Mouse (Mus musculus) kidney, embryonic 14.5 days (tissue): ENCODE data around the gene Ninj2. TPM values are rescaled to one million over a fixed set of nuclear protein-coding genes. Genes with fewer than 3 reads are reported as not detected.

Experiments
- ATAC-seq: fragments of 200-750 bp; cut with Nextera tagmentation; 2 replicates; pipeline ENCODE4 v1.8.0; 2017; ENCODE audit warnings: moderate number of reproducible peaks, mild to moderate bottlenecking, moderate TSS enrichment, moderate library complexity; ENCODE audit not compliant: low FRiP score, low TSS enrichment
- H3K27ac ChIP-seq: fragments of 300-500 bp; sonication (generic); 2 replicates; pipeline ENCODE4 v1.5.1; 2014; ENCODE audit warnings: low read depth, mild to moderate bottlenecking, low read length, moderate library complexity, mixed read lengths
- H3K27me3 ChIP-seq: fragments of 300-500 bp; sonication (generic); 2 replicates; pipeline ENCODE4 v1.6.1; 2014; ENCODE audit warnings: mild to moderate bottlenecking, low read length; ENCODE audit not compliant: control insufficient read depth, insufficient read depth
- H3K36me3 ChIP-seq: fragments of 300-500 bp; sonication (generic); 2 replicates; pipeline ENCODE4 v1.6.1; 2014; ENCODE audit warnings: low read length, mixed read lengths; ENCODE audit not compliant: control insufficient read depth, insufficient read depth
- H3K4me1 ChIP-seq: fragments of 300-500 bp; sonication (generic); 2 replicates; pipeline ENCODE4 v1.6.1; 2014; ENCODE audit warnings: low read length, mixed read lengths; ENCODE audit not compliant: control insufficient read depth, insufficient read depth
- H3K4me2 ChIP-seq: fragments of 300-500 bp; sonication (generic); replicated peaks from 2 replicates; pipeline ENCODE4 v1.6.1; 2014; ENCODE audit warnings: low read depth, mild to moderate bottlenecking, low read length
- H3K4me3 ChIP-seq: fragments of 300-500 bp; sonication (generic); 2 replicates; pipeline ENCODE4 v1.5.1; 2014; ENCODE audit warnings: mild to moderate bottlenecking, low read length
- H3K9ac ChIP-seq: fragments of 300-500 bp; sonication (generic); 2 replicates; pipeline ENCODE4 v1.6.1; 2014; ENCODE audit warnings: low read depth, mild to moderate bottlenecking, low read length, moderate library complexity
- H3K9me3 ChIP-seq: fragments of 300-500 bp; sonication (generic); 2 replicates; pipeline ENCODE4 v1.6.1; 2016; ENCODE audit warnings: low read length; ENCODE audit not compliant: control insufficient read depth
- WGBS: fragments of 180-500 bp; shearing (Covaris S2); extraction: QIAGEN DNeasy Blood & Tissue Kit; methylation state at CpG from one replicate; pipeline ENCODE4 v1.1.7; 2014; 5-methylcytosine and 5-hydroxymethylcytosine counted together
- polyA plus RNA-seq: library from polyadenylated mRNA; unstranded; fragments of >200 nt; fragmentation: Nextera tagmentation; extraction: Ambion mirVana; gene quantifications from 2 replicates; pipeline ENCODE4 v1.2.1, GENCODE M21; 2014

Ninj2 gene
- polyA plus RNA-seq, 1 experiment from 2014 or later = not detected

DNA sequence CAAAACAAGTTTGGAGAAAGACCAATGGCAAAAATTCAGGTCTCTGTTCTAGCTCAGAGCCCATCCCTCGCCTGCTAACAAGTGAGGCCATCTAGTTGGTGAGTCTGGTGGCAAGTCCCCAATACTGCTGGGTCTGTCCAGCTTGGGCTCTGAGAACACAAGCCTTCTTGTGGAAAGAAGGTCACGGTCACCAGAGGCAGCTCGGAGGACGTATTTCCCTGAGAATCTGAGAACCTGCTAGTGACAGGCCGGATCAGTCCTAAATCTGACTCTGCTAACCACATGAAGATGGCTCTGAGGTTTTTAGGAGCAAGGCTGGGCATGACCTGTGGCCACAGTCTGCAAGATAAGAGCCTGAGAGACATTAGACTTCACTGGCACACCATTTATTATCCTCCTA is 153.5 kb downstream of the Ninj2 start:
- Histone ChIP-seq H3K36me3 (no peaks in the 10 kb centered on the region), H3K27ac (no peak overlapping the region), H3K4me3 (no peak overlapping the region), H3K4me1 (0 out of 2 replicates have a peak, but pooled peaks cover 6% of the 10 kb centered on the region), H3K4me2 (no peak overlapping the region), H3K9ac (no peak overlapping the region), H3K9me3 (no peaks in the 10 kb centered on the region), H3K27me3 (no peaks in the 10 kb centered on the region)
- no peak for ATAC-seq
- 81% methylated on average over 5 of the region's 5 CpGs for WGBS

DNA sequence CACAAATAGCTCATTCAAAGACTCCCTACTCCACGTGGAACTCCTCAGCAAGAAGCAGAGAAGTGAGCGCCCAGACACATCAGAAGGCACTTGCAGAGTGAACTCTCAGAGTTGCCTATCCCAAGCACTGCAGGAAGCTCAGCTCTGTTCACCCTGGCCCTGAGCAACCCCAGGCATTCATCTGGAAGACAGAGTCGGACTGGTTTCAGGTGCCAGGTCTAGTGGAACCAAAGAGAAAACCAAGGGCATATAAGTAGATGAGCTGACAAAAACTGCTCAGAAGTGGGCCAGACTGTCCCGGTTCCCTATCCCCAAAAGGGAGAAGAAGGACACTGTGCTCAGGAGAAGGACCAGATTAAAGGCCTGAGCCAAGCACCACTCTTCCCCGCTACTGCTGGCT is 156.7 kb downstream of the Ninj2 start:
- no peak for ATAC-seq
- Histone ChIP-seq H3K36me3 (no peaks in the 10 kb centered on the region), H3K27me3 (no peaks in the 10 kb centered on the region), H3K9ac (no peak overlapping the region), H3K9me3 (no peaks in the 10 kb centered on the region), H3K4me3 (no peak overlapping the region), H3K27ac (no peak overlapping the region), H3K4me1 (0 out of 2 replicates have a peak, but pooled peaks cover 2% of the 10 kb centered on the region), H3K4me2 (no peak overlapping the region)
- 75% methylated on average over 5 of the region's 5 CpGs for WGBS

Other genes with a start within 250 kb of the Ninj2 start
- 13.2 and 30.0 TPM in 2 replicates for gene Erc1, start 245.2 kb upstream of the Ninj2 start, polyA plus RNA-seq
- 22.4 and 29.8 TPM in 2 replicates for gene Rad52, start 190.7 kb upstream of the Ninj2 start, polyA plus RNA-seq
- gene Wnk1, start 54.7 kb upstream of the Ninj2 start, polyA plus RNA-seq = 74.9 and 82.7 TPM in 2 replicates
- gene D330020A13Rik, start 201.0 kb downstream of the Ninj2 start, polyA plus RNA-seq = 0.22 and 0.49 TPM in 2 replicates
- gene B4galnt3, start 201.2 kb downstream of the Ninj2 start, polyA plus RNA-seq = 0.45 and 1.1 TPM in 2 replicates